Mouse (Mus musculus) midbrain, embryonic 14.5 days (tissue): ENCODE measurements around the gene Ankrd66. TPM values are rescaled to one million over a fixed set of nuclear protein-coding genes. Genes with fewer than 3 reads are reported as not detected.
A peak's percentile ranks its signal among the peaks of the same experiment; 100 is the strongest.

Experiments
- ATAC-seq: fragments of 200-750 bp; cut with Nextera tagmentation; 2 replicates; pipeline ENCODE4 v1.8.0; 2017; ENCODE audit warnings: moderate number of reproducible peaks, moderate library complexity; ENCODE audit not compliant: low FRiP score, low TSS enrichment
- DNase-seq: peaks from one replicate; pipeline ENCODE4 v3.0.0-alpha.2; 2015
- H3K27ac ChIP-seq: fragments of 300-500 bp; sonication (generic); replicated peaks from 2 replicates; pipeline ENCODE4 v1.5.1; 2014; ENCODE audit warnings: mild to moderate bottlenecking, low read depth, low read length, moderate library complexity
- H3K27me3 ChIP-seq: fragments of 300-500 bp; sonication (generic); 2 replicates; pipeline ENCODE4 v1.6.1; 2014; ENCODE audit warnings: low read length, control low read depth, mixed read lengths; ENCODE audit not compliant: control insufficient read depth, insufficient read depth
- H3K36me3 ChIP-seq: fragments of 300-500 bp; sonication (generic); 2 replicates; pipeline ENCODE4 v1.6.1; 2014; ENCODE audit warnings: low read length, control low read depth; ENCODE audit not compliant: control insufficient read depth, insufficient read depth
- H3K4me1 ChIP-seq: fragments of 300-500 bp; sonication (generic); 2 replicates; pipeline ENCODE4 v1.6.1; 2014; ENCODE audit warnings: mild to moderate bottlenecking, antibody characterized with exemption, low read length, control low read depth; ENCODE audit not compliant: control insufficient read depth, insufficient read depth
- H3K4me2 ChIP-seq: fragments of 300-500 bp; sonication (generic); 2 replicates; pipeline ENCODE4 v1.6.1; 2014; ENCODE audit warnings: mild to moderate bottlenecking, low read length, moderate library complexity
- H3K4me3 ChIP-seq: fragments of 300-500 bp; sonication (generic); replicated peaks from 2 replicates; pipeline ENCODE4 v1.5.1; 2014; ENCODE audit warnings: low read depth, low read length
- H3K9ac ChIP-seq: fragments of 300-500 bp; sonication (generic); replicated peaks from 2 replicates; pipeline ENCODE4 v1.6.1; 2014; ENCODE audit warnings: mild to moderate bottlenecking, low read length, moderate library complexity
- H3K9me3 ChIP-seq: fragments of 300-500 bp; sonication (generic); 2 replicates; pipeline ENCODE4 v1.6.1; 2016; ENCODE audit warnings: low read length, control low read depth, mixed read lengths; ENCODE audit not compliant: control insufficient read depth
- WGBS: fragments of 180-500 bp; shearing (Covaris S2); extraction: QIAGEN DNeasy Blood & Tissue Kit; methylation state at CpG from one replicate; pipeline ENCODE4 v1.1.7; 2014; 5-methylcytosine and 5-hydroxymethylcytosine counted together
- polyA plus RNA-seq: library from polyadenylated mRNA; unstranded; fragments of >200 nt; fragmentation: Nextera tagmentation; extraction: Ambion mirVana; gene quantifications from 2 replicates; pipeline ENCODE4 v1.2.1, GENCODE M21; 2014

The Ankrd66 gene
- polyA plus RNA-seq, 1 experiment from 2014 or later = 0.43 TPM

DNA sequence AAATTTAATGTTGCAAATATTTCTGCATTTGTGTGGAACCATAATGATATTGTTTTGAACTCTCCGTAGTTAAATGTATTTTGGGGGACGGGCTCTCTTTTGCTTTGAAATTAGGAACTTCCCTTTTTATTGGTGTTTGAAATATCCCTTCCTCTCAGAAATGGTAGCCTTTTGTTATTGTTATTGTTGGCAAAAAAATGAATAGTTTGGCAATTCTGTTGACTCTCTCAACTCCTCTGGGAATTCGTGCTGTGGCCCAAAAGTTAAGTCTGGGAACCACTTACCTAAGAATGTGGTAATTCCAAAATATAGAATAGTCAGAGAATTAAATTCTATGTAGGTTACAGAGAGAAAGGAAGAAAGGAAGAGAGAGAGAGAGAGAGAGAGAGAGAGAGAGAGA lies 23.3 kb downstream of the Ankrd66 start:
- WGBS = 81% methylated on average over 3 of the region's 3 CpGs
- Histone ChIP-seq H3K9ac (no peak overlapping the region), H3K27me3 (no peaks in the 10 kb centered on the region), H3K36me3 (no peaks in the 10 kb centered on the region), H3K4me2 (no peak overlapping the region), H3K4me3 (no peak overlapping the region), H3K9me3 (no peaks in the 10 kb centered on the region), H3K4me1 (no peaks in the 10 kb centered on the region), H3K27ac (no peak overlapping the region)
- no peak for ATAC-seq
- DNase-seq = no peak

GRCm38 (mm10) chr17:43518644-43519409 lies 24.6 kb downstream of the Ankrd66 start:
- ATAC-seq (peak; percentile 73; the same call in 1 of the 2 replicates), DNase-seq (peak; percentile 94)
- H3K9ac ChIP-seq = no peak overlapping the region
- H3K36me3 ChIP-seq = no peaks in the 10 kb centered on the region
- WGBS = 31% methylated on average over 18 of the region's 18 CpGs
- no peaks in the 10 kb centered on the region for H3K4me1 ChIP-seq
- no peak overlapping the region for H3K27ac ChIP-seq
- H3K27me3 ChIP-seq = no peaks in the 10 kb centered on the region
- no peak overlapping the region for H3K4me3 ChIP-seq
- H3K9me3 ChIP-seq = peaks cover 3% of the 10 kb centered on the region; the same call in 1 of the 2 replicates
- H3K4me2 ChIP-seq = no peak overlapping the region

- Histone ChIP-seq H3K27ac (no peak overlapping the region), H3K4me2 (no peak overlapping the region), H3K9me3 (peaks cover 3% of the 10 kb centered on the region; the same call in 1 of the 2 replicates), H3K4me3 (no peak overlapping the region), H3K4me1 (no peaks in the 10 kb centered on the region), H3K36me3 (no peaks in the 10 kb centered on the region), H3K9ac (no peak overlapping the region), H3K27me3 (no peaks in the 10 kb centered on the region)
- ATAC-seq (no peak), DNase-seq (no peak)
- WGBS = 78% methylated on average over 4 of the region's 4 CpGs
Observed at GRCm38 (mm10) chr17:43510782-43511181, 32.7 kb downstream of the Ankrd66 start.

DNA sequence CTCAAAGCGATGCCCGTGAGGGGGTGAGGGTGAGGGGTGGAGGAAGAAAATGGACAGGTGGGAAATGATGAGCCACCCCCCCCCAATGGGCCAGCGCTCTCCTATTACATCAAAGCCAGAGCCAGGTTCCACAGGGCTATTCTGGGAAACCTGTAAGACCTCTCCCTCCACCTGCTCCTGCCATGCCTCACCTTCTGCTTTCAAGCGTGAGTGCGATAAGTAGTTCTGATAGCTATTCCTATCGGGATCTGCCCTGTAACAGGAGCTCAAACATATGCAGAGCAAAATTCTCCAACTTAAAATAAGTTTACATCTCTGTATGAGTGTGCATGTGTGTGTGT lies 38.9 kb downstream of the Ankrd66 start:
- H3K27ac ChIP-seq = no peak overlapping the region
- H3K4me1 ChIP-seq = no peaks in the 10 kb centered on the region
- no peaks in the 10 kb centered on the region for H3K36me3 ChIP-seq
- 84% methylated on average over 6 of the region's 6 CpGs for WGBS
- H3K9ac ChIP-seq = no peak overlapping the region
- no peak for DNase-seq
- H3K4me2 ChIP-seq = no peak overlapping the region
- H3K9me3 ChIP-seq = no peaks in the 10 kb centered on the region
- no peak overlapping the region for H3K4me3 ChIP-seq
- no peak for ATAC-seq
- no peaks in the 10 kb centered on the region for H3K27me3 ChIP-seq

DNA sequence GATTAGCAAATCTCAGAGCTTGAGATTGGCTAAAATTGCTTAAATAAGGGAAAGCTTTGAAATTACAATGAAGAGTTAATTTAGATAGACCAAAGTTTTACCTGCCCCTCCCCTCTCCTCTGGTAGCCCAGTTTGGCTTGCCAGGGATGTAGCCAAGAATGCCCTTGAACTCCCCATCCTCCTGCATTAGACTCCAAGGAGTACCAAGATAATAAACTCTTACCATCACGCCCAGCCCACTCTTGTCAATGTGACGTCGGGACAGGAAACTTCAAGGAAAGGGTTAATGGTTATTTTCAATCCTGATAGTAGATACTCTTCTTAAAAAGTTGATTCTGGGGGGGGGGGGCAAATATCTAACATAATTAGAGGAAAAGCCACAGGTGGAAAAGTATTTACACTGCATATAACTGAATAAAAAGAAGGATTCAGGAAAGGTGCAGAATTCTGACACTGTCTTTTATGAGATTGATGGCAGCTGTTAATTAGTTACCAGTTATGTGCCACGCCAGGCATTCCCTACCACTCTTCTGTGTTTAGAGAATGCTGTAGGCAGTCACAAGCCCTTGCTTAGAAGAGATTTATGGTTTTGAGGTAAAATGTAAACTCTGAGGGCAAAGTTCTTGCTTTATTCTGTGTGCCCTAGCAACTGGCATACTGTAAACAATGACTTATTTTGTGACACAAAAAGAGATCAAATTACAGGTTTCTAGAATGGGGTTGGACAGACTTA lies 39.4 kb downstream of the Ankrd66 start:
- DNase-seq = no peak
- Histone ChIP-seq H3K4me3 (no peak overlapping the region), H3K9ac (no peak overlapping the region), H3K4me2 (no peak overlapping the region), H3K4me1 (no peaks in the 10 kb centered on the region), H3K36me3 (no peaks in the 10 kb centered on the region), H3K27me3 (no peaks in the 10 kb centered on the region), H3K9me3 (no peaks in the 10 kb centered on the region), H3K27ac (no peak overlapping the region)
- ATAC-seq = no peak
- WGBS = 86% methylated on average over 4 of the region's 4 CpGs

- DNase-seq (no peak), ATAC-seq (no peak)
- Histone ChIP-seq H3K4me2 (no peak within 1 kb of the TSS), H3K4me3 (no peak within 1 kb of the TSS), H3K27me3 (no peaks in the 10 kb centered on the region), H3K9me3 (no peaks in the 10 kb centered on the region), H3K36me3 (no peaks in the 10 kb centered on the region), H3K4me1 (no peaks in the 10 kb centered on the region), H3K27ac (no peak within 1 kb of the TSS), H3K9ac (no peak within 1 kb of the TSS)
- WGBS = 90% methylated on average over 9 of the region's 9 CpGs
Observed at GRCm38 (mm10) chr17:43502592-43502991, 40.8 kb downstream of the Ankrd66 start, which contains the start of gene Mep1a. Gene Mep1a (minus strand): TSS chr17:43502812.

DNA sequence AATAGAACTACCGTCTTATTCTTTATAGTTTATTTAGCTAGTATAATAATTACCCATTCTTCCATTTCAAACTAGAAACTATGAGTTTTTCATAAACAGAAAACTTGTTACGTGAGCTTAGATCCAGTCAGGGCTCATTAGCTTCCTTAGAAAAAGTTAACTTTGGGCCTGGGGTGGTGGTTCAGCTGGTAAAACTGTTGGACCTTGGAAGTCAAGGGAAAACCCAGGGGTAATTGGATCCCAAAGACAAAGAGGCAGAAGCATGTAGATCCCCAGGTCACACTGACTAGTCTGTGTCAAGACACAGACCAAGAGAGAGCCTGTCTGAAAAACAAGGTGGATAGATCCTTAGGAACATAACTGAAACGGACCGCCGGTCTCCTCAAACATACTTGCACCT lies 41.8 kb downstream of the Ankrd66 start:
- Histone ChIP-seq H3K27ac (no peak overlapping the region), H3K4me3 (no peak overlapping the region), H3K4me1 (no peaks in the 10 kb centered on the region), H3K9me3 (no peaks in the 10 kb centered on the region), H3K9ac (no peak overlapping the region), H3K36me3 (no peaks in the 10 kb centered on the region), H3K4me2 (no peak overlapping the region), H3K27me3 (no peaks in the 10 kb centered on the region)
- 95% methylated on average over 5 of the region's 5 CpGs for WGBS
- ATAC-seq (no peak), DNase-seq (no peak)

- no peak overlapping the region for H3K27ac ChIP-seq
- no peak overlapping the region for H3K4me2 ChIP-seq
- WGBS = 84% methylated on average over 3 of the region's 3 CpGs
- DNase-seq (no peak), ATAC-seq (no peak)
- no peaks in the 10 kb centered on the region for H3K36me3 ChIP-seq
- no peaks in the 10 kb centered on the region for H3K27me3 ChIP-seq
- H3K4me3 ChIP-seq = no peak overlapping the region
- no peak overlapping the region for H3K9ac ChIP-seq
- no peaks in the 10 kb centered on the region for H3K4me1 ChIP-seq
- H3K9me3 ChIP-seq = no peaks in the 10 kb centered on the region
Observed at GRCm38 (mm10) chr17:43501223-43501622, 42.2 kb downstream of the Ankrd66 start.

GRCm38 (mm10) chr17:43500513-43500912 lies 42.9 kb downstream of the Ankrd66 start:
- Histone ChIP-seq H3K4me3 (no peak overlapping the region), H3K4me2 (no peak overlapping the region), H3K27me3 (no peaks in the 10 kb centered on the region), H3K36me3 (no peaks in the 10 kb centered on the region), H3K9ac (no peak overlapping the region), H3K4me1 (no peaks in the 10 kb centered on the region), H3K9me3 (no peaks in the 10 kb centered on the region), H3K27ac (no peak overlapping the region)
- 89% methylated on average over 1 of the region's 1 CpGs for WGBS
- DNase-seq (no peak), ATAC-seq (no peak)
